Mouse (Mus musculus): ENCODE measurements around the gene Gm43720. TPM values are rescaled to one million over a fixed set of nuclear protein-coding genes. Genes with fewer than 3 reads are reported as not detected.

Gene Gm43720
- total RNA-seq (2014; rRNA removed; ENCODE audit: low replicate concordance) (not detected in 2 replicates), polyA plus RNA-seq (2015; fragmentation: Nextera tagmentation; extraction: Ambion mirVana) (0.05 and 0.07 TPM in 2 replicates)

GRCm38 (mm10) chr5:138279585-138280424, at the start of gene Gm43720, which contains the start of the genes Gpc2 and Stag3:
Gm43720 (minus strand) TSS chr5:138279958.
Gpc2 (minus strand) TSS chr5:138280005.
Stag3 (plus strand) TSS chr5:138280240.
- TF ChIP-seq EP300 (IDR thresholded peaks at IDR 0.05; ENCODE audit: low read depth) (no peak), CTCF (IDR thresholded peaks at IDR 0.05; ENCODE audit: low read depth) (no peak)
- 0 out of 2 replicates have a peak within 1 kb of the TSS, but pooled peaks have one; percentile 4 for H3K9ac ChIP-seq (replicated peaks; ENCODE audit: low read depth, low read length)
- WGBS, result 1% methylated on average over 55 of the region's 56 CpGs
- no peak within 1 kb of the TSS for H3K27ac ChIP-seq (ENCODE audit: low read depth)
- ATAC-seq (ENCODE audit: insufficient read depth, low read depth), result peak; percentile 95
- H3K36me3 ChIP-seq (replicated peaks; ENCODE audit: control insufficient read depth, insufficient read depth, low read length), result no peaks in the 10 kb centered on the region
- 0 out of 2 replicates have a peak, but pooled peaks cover 4% of the 10 kb centered on the region for H3K4me1 ChIP-seq (ENCODE audit: control insufficient read depth, insufficient read depth)
- peak within 1 kb of the TSS; percentile 46 for H3K4me3 ChIP-seq (ENCODE audit: low read depth, low read length)
- H3K9me3 ChIP-seq (replicated peaks; ENCODE audit: control insufficient read depth, low read length), result no peaks in the 10 kb centered on the region
- peak; percentile 81 for DNase-seq (ENCODE audit: low spot score)
- H3K4me2 ChIP-seq (ENCODE audit: low read depth, low read length), result peak within 1 kb of the TSS; percentile 69
- H3K27me3 ChIP-seq (ENCODE audit: control insufficient read depth, insufficient read depth, low read length), result no peaks in the 10 kb centered on the region

- Histone ChIP-seq H3K4me2 (ENCODE audit: low read depth, low read length) (no peak overlapping the region), H3K9ac (replicated peaks; ENCODE audit: low read depth, low read length) (no peak overlapping the region), H3K4me1 (ENCODE audit: control insufficient read depth, insufficient read depth) (no peaks in the 10 kb centered on the region), H3K27me3 (ENCODE audit: control insufficient read depth, insufficient read depth, low read length) (no peaks in the 10 kb centered on the region), H3K36me3 (replicated peaks; ENCODE audit: control insufficient read depth, insufficient read depth, low read length) (no peaks in the 10 kb centered on the region), H3K9me3 (replicated peaks; ENCODE audit: control insufficient read depth, low read length) (no peaks in the 10 kb centered on the region), H3K27ac (ENCODE audit: low read depth) (no peak overlapping the region), H3K4me3 (ENCODE audit: low read depth, low read length) (no peak overlapping the region)
- ATAC-seq (ENCODE audit: insufficient read depth, low read depth) (no peak), DNase-seq (ENCODE audit: low spot score) (no peak)
- 69% methylated on average over 3 of the region's 3 CpGs for WGBS
- no peak for TF ChIP-seq EP300 (IDR thresholded peaks at IDR 0.05; ENCODE audit: low read depth)
These were observed 33.0 kb upstream of the Gm43720 start for GRCm38 (mm10) chr5:138312795-138313194.

- 75% methylated on average over 2 of the region's 2 CpGs for WGBS
- no peaks in the 10 kb centered on the region for H3K9me3 ChIP-seq (replicated peaks; ENCODE audit: control insufficient read depth, low read length)
- H3K4me2 ChIP-seq (ENCODE audit: low read depth, low read length), result no peak overlapping the region
- no peak overlapping the region for H3K27ac ChIP-seq (ENCODE audit: low read depth)
- ATAC-seq (ENCODE audit: insufficient read depth, low read depth) (no peak), DNase-seq (ENCODE audit: low spot score) (no peak)
- TF ChIP-seq CTCF (IDR thresholded peaks at IDR 0.05; ENCODE audit: low read depth), result no peak
- no peak for TF ChIP-seq EP300 (IDR thresholded peaks at IDR 0.05; ENCODE audit: low read depth)
- H3K9ac ChIP-seq (replicated peaks; ENCODE audit: low read depth, low read length), result no peak overlapping the region
- no peaks in the 10 kb centered on the region for H3K4me1 ChIP-seq (ENCODE audit: control insufficient read depth, insufficient read depth)
- H3K36me3 ChIP-seq (replicated peaks; ENCODE audit: control insufficient read depth, insufficient read depth, low read length), result no peaks in the 10 kb centered on the region
- H3K4me3 ChIP-seq (ENCODE audit: low read depth, low read length), result no peak overlapping the region
- no peaks in the 10 kb centered on the region for H3K27me3 ChIP-seq (ENCODE audit: control insufficient read depth, insufficient read depth, low read length)
These were observed 19.9 kb upstream of the Gm43720 start for GRCm38 (mm10) chr5:138299613-138300012.

- DNase-seq (ENCODE audit: low spot score) (no peak), ATAC-seq (ENCODE audit: insufficient read depth, low read depth) (no peak)
These were observed 14.4 kb upstream of the Gm43720 start for GRCm38 (mm10) chr5:138294158-138294557.

GRCm38 (mm10) chr5:138291638-138292037, 11.9 kb upstream of the Gm43720 start:
- Histone ChIP-seq H3K4me2 (ENCODE audit: low read depth, low read length) (no peak overlapping the region), H3K27me3 (ENCODE audit: control insufficient read depth, insufficient read depth, low read length) (no peaks in the 10 kb centered on the region), H3K9ac (replicated peaks; ENCODE audit: low read depth, low read length) (no peak overlapping the region), H3K27ac (ENCODE audit: low read depth) (no peak overlapping the region), H3K4me3 (ENCODE audit: low read depth, low read length) (no peak overlapping the region), H3K36me3 (replicated peaks; ENCODE audit: control insufficient read depth, insufficient read depth, low read length) (no peaks in the 10 kb centered on the region), H3K9me3 (replicated peaks; ENCODE audit: control insufficient read depth, low read length) (no peaks in the 10 kb centered on the region), H3K4me1 (ENCODE audit: control insufficient read depth, insufficient read depth) (no peaks in the 10 kb centered on the region)
- 58% methylated on average over 1 of the region's 1 CpGs for WGBS
- TF ChIP-seq CTCF (IDR thresholded peaks at IDR 0.05; ENCODE audit: low read depth) (no peak), EP300 (IDR thresholded peaks at IDR 0.05; ENCODE audit: low read depth) (no peak)
- ATAC-seq (ENCODE audit: insufficient read depth, low read depth) (no peak), DNase-seq (ENCODE audit: low spot score) (no peak)

More at GRCm38 (mm10) chr5:138294158-138294557, 14.4 kb upstream of the Gm43720 start:
- H3K9me3 ChIP-seq (replicated peaks; ENCODE audit: control insufficient read depth, low read length), result no peaks in the 10 kb centered on the region
- TF ChIP-seq EP300 (IDR thresholded peaks at IDR 0.05; ENCODE audit: low read depth) (no peak), CTCF (IDR thresholded peaks at IDR 0.05; ENCODE audit: low read depth) (no peak)
- H3K4me3 ChIP-seq (ENCODE audit: low read depth, low read length), result no peak overlapping the region
- no peaks in the 10 kb centered on the region for H3K36me3 ChIP-seq (replicated peaks; ENCODE audit: control insufficient read depth, insufficient read depth, low read length)
- H3K4me1 ChIP-seq (ENCODE audit: control insufficient read depth, insufficient read depth), result no peaks in the 10 kb centered on the region
- no peak overlapping the region for H3K9ac ChIP-seq (replicated peaks; ENCODE audit: low read depth, low read length)
- H3K4me2 ChIP-seq (ENCODE audit: low read depth, low read length), result no peak overlapping the region
- no peaks in the 10 kb centered on the region for H3K27me3 ChIP-seq (ENCODE audit: control insufficient read depth, insufficient read depth, low read length)
- no peak overlapping the region for H3K27ac ChIP-seq (ENCODE audit: low read depth)

Data from heart, postnatal 0 days (tissue).